Mouse (Mus musculus): ENCODE data around the gene Gm5105.

DNA sequence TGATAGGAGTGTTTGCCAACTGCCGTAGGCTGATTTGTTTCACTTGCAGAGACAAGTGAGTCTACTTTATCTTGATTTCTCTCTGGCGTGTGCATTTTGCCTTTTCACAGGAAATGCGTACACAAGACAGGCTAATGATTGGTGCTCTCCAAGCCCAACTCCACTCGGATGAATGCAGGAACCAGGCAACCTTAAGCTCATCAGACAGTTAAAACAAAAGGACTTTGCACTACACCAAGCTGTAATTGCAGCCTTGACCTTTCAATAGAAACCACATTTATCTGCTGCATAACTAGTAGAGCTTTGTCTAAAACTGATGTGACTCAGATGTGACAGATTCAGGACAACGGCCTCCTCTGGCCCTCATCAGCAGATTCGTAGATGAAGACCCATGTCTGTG is 33.2 kb downstream of the Gm5105 start:
- TF ChIP-seq TAL1 (IDR thresholded peaks at IDR 0.05; ENCODE audit: low read length) (no peak), GATA1 (IDR thresholded peaks at IDR 0.05; ENCODE audit: low read length) (no peak)
